Mouse (Mus musculus) heart, embryonic 11.5 days (tissue): ENCODE measurements around the gene Fubp3. TPM values are rescaled to one million over a fixed set of nuclear protein-coding genes. Genes with fewer than 3 reads are reported as not detected.
A peak's percentile ranks its signal among the peaks of the same experiment; 100 is the strongest.

Experiments used
- ATAC-seq: fragments of 200-750 bp; cut with Nextera tagmentation; replicated peaks from 2 replicates; pipeline ENCODE4 v1.8.0; 2017; ENCODE audit warnings: moderate library complexity; ENCODE audit not compliant: insufficient number of reproducible peaks, low FRiP score, low TSS enrichment
- H3K27ac ChIP-seq: fragments of 300-500 bp; sonication (generic); 2 replicates; pipeline ENCODE4 v1.5.1; 2014; ENCODE audit warnings: mild to moderate bottlenecking, low read depth, low read length
- H3K27me3 ChIP-seq: fragments of 300-500 bp; sonication (generic); 2 replicates; pipeline ENCODE4 v1.6.1; 2014; ENCODE audit warnings: mild to moderate bottlenecking, low read length, mixed read lengths; ENCODE audit not compliant: control insufficient read depth, insufficient read depth
- H3K36me3 ChIP-seq: fragments of 300-500 bp; sonication (generic); 2 replicates; pipeline ENCODE4 v1.6.1; 2014; ENCODE audit warnings: mild to moderate bottlenecking, low read length, moderate library complexity, mixed read lengths; ENCODE audit not compliant: control insufficient read depth, insufficient read depth
- H3K4me1 ChIP-seq: fragments of 300-500 bp; sonication (generic); 2 replicates; pipeline ENCODE4 v1.6.1; 2014; ENCODE audit warnings: low read length; ENCODE audit not compliant: control insufficient read depth, insufficient read depth
- H3K4me2 ChIP-seq: fragments of 300-500 bp; sonication (generic); 2 replicates; pipeline ENCODE4 v1.6.1; 2014; ENCODE audit warnings: mild to moderate bottlenecking, moderate library complexity
- H3K4me3 ChIP-seq: fragments of 300-500 bp; sonication (generic); 2 replicates; pipeline ENCODE4 v1.5.1; 2014; ENCODE audit warnings: low read depth, low read length
- H3K9ac ChIP-seq: fragments of 300-500 bp; sonication (generic); 2 replicates; pipeline ENCODE4 v1.6.1; 2014; ENCODE audit warnings: mild to moderate bottlenecking, low read depth, low read length, moderate library complexity
- H3K9me3 ChIP-seq: fragments of 300-500 bp; sonication (generic); replicated peaks from 2 replicates; pipeline ENCODE4 v1.6.1; 2016; ENCODE audit warnings: low read length; ENCODE audit not compliant: control insufficient read depth
- WGBS: fragments of 180-500 bp; shearing (Covaris S2); extraction: QIAGEN DNeasy Blood & Tissue Kit; methylation state at CpG from one replicate; pipeline ENCODE4 v1.1.7; 2014; ENCODE audit not compliant: insufficient replicate concordance; 5-methylcytosine and 5-hydroxymethylcytosine counted together
- microRNA-seq: library from miRNA; unstranded; fragments of <30 nt; microRNA quantifications from one replicate; pipeline ENCODE4, GENCODE M21; 2016; ENCODE audit warnings: borderline number of aligned reads
- polyA plus RNA-seq: library from polyadenylated mRNA; unstranded; fragments of >200 nt; fragmentation: Nextera tagmentation; extraction: Ambion mirVana; gene quantifications from 2 replicates; pipeline ENCODE4 v1.2.1, GENCODE M21; 2014

The Fubp3 gene
- polyA plus RNA-seq, 1 experiment from 2014 or later: 52.9 TPM

GRCm38 (mm10) chr2:31662939-31663803 lies 90.7 kb downstream of the Fubp3 start:
- no peaks in the 10 kb centered on the region for H3K36me3 ChIP-seq
- H3K4me3 ChIP-seq: no peak overlapping the region
- H3K27ac ChIP-seq: no peak overlapping the region
- no peak overlapping the region for H3K4me2 ChIP-seq
- no peaks in the 10 kb centered on the region; the same call in 1 of the 2 replicates for H3K4me1 ChIP-seq
- no peaks in the 10 kb centered on the region for H3K9me3 ChIP-seq
- 61% methylated on average over 8 of the region's 8 CpGs for WGBS
- H3K27me3 ChIP-seq: peaks cover 18% of the 10 kb centered on the region
- ATAC-seq: no peak
- H3K9ac ChIP-seq: no peak overlapping the region

- WGBS: 87% methylated on average over 1 of the region's 1 CpGs
- no peak overlapping the region for H3K4me3 ChIP-seq
- no peak overlapping the region for H3K27ac ChIP-seq
- peaks cover 15% of the 10 kb centered on the region for H3K27me3 ChIP-seq
- no peak for ATAC-seq
- H3K4me1 ChIP-seq: no peaks in the 10 kb centered on the region
- H3K9ac ChIP-seq: no peak overlapping the region
- no peaks in the 10 kb centered on the region for H3K36me3 ChIP-seq
- no peaks in the 10 kb centered on the region for H3K9me3 ChIP-seq
- H3K4me2 ChIP-seq: no peak overlapping the region
These were observed 91.3 kb downstream of the Fubp3 start for GRCm38 (mm10) chr2:31663804-31664180.

Small RNA genes within 50 kb of the gene (microRNA-seq; reads per million reads assigned to microRNA genes)
- 1.5 reads per million, percentile 19 among the genes with 10 or more reads in this experiment for gene Mir6998

Other genes with a start within 250 kb of the Fubp3 start
- 8.8 and 9.0 TPM in 2 replicates for gene Ass1, start 102.4 kb upstream of the Fubp3 start, polyA plus RNA-seq
- 0.08 and 0.09 TPM in 2 replicates for gene Prdm12, start 67.4 kb downstream of the Fubp3 start, polyA plus RNA-seq
- gene Exosc2, start 98.1 kb downstream of the Fubp3 start, polyA plus RNA-seq: 42.8 and 47.2 TPM in 2 replicates
- 29.5 and 35.6 TPM in 2 replicates for gene Abl1, start 115.7 kb downstream of the Fubp3 start, polyA plus RNA-seq
- gene Qrfp, start 237.9 kb downstream of the Fubp3 start, polyA plus RNA-seq: not detected in 2 replicates